Mouse (Mus musculus) embryonic fibroblast, embryonic 13.5 days (primary cell): ENCODE measurements around the gene Wbp2. TPM values are rescaled to one million over a fixed set of nuclear protein-coding genes. Genes with fewer than 3 reads are reported as not detected.

ENCODE experiments used
- H3K27ac ChIP-seq: 2 replicates; pipeline ENCODE4 v1.5.1; 2012; ENCODE audit warnings: low read length, control low read depth, inconsistent platforms; ENCODE audit not compliant: insufficient read depth
- H3K4me1 ChIP-seq: 2 replicates; pipeline ENCODE4 v1.6.1; 2011; ENCODE audit warnings: low read length; ENCODE audit not compliant: control insufficient read depth, insufficient read depth
- H3K4me3 ChIP-seq: 2 replicates; pipeline ENCODE4 v1.5.1; 2011; ENCODE audit warnings: mild to moderate bottlenecking, control low read depth, low read length; ENCODE audit not compliant: insufficient read depth
- CTCF ChIP-seq: IDR thresholded peaks from 2 replicates; pipeline ENCODE4 v1.5.1; 2011; ENCODE audit warnings: mild to moderate bottlenecking, control low read depth, low read length, moderate library complexity, borderline replicate concordance; ENCODE audit not compliant: insufficient read depth
- POLR2A ChIP-seq: IDR thresholded peaks from 2 replicates; pipeline ENCODE4 v1.6.1; 2011; ENCODE audit warnings: low read depth, mild to moderate bottlenecking, control low read depth, low read length, moderate library complexity
- polyA plus RNA-seq: library from polyadenylated mRNA; stranded (reverse); fragments of >200 nt; gene quantifications from 2 replicates; pipeline ENCODE4 v1.2.4, GENCODE M21; 2011; ENCODE audit warnings: low read depth; ENCODE audit not compliant: missing spikeins, insufficient read length

The Wbp2 gene
- polyA plus RNA-seq, 1 experiment = 55.1 TPM

DNA sequence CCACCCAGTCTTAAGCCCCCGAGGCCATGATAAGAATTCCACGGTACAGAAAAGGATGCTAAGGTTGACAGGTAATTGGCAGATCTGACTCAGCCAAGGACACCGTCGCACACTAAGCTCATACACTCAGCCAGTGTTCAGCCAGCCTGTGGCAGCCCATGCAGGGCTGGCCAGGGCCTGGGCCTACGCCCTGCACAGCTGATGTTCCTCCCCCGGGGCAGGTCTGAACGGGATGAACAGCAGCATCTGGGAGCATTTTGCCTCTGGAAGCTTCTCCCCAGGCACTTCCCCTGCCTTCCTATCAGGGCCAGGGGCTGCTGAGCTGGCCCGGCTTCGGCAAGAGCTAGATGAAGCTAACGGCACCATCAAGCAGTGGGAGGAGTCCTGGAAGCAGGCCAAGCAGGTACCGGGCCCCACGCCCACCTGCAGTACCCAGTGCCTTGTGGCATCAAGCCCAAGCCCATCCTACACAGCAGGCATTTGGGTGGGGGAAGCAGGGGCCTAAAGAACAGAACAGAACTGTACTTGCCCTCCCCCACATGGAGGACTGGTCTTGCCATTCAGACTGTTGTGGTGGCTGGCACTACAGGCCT, 28.7 kb downstream of the Wbp2 start:
- H3K4me1 ChIP-seq = no peaks in the 10 kb centered on the region
- no peak overlapping the region for H3K4me3 ChIP-seq
- TF ChIP-seq CTCF = no peak
- no peak for TF ChIP-seq POLR2A
- H3K27ac ChIP-seq = no peak overlapping the region

DNA sequence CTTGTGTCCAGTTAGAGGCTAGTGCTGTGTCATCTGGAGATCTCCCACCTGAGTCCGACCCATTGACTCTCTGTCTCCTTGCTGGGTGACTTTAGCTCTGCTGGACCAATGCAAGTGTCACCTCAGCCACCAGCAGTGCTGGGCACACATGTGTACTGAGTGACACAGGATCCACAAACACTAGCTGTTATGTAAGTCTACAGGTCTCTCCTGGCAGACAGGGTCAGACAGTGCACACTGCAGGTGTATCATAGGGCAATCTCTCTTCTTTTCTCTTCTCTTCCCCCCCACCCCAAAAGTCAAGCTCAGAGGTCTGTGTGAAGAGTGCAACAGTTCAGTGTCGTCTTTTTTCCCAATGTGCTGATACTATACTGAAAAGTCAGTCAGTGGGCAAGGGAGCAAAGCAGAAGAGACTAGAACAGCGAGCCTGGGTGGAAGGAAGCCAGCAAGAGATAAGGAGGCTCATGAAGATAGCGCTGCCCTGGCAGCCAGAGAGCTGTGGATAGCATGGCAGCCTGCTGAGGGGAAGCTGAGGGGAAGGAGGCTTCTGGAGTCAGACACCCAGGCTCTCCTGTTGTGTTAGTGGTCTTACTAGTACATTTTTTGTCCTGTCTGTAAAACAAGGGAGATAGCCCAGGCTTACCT, 29.4 kb downstream of the Wbp2 start:
- TF ChIP-seq POLR2A (no peak), CTCF (no peak)
- Histone ChIP-seq H3K4me3 (no peak overlapping the region), H3K27ac (no peak overlapping the region), H3K4me1 (no peaks in the 10 kb centered on the region)

DNA sequence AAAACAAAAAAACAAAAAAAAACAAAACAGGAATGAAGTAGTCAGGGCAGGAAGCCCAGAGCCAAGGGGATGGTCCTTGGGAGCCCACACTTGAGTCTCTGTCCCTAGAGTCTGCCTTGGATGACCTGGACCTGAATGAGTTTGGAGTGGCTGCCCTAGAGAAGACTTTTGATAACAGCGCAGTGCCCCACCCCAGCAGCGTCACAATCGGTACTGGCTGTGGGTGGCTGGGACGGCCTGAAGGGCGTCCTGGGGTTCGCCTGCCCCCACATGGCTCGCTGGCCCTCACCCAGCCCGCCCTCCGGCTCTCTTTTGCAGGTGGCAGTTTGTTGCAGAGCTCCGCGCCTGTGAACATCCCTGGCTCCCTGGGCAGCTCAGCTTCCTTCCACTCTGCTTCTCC, 30.9 kb downstream of the Wbp2 start:
- no peaks in the 10 kb centered on the region for H3K4me1 ChIP-seq
- no peak overlapping the region for H3K27ac ChIP-seq
- H3K4me3 ChIP-seq = no peak overlapping the region
- no peak for TF ChIP-seq POLR2A
- TF ChIP-seq CTCF = no peak

DNA sequence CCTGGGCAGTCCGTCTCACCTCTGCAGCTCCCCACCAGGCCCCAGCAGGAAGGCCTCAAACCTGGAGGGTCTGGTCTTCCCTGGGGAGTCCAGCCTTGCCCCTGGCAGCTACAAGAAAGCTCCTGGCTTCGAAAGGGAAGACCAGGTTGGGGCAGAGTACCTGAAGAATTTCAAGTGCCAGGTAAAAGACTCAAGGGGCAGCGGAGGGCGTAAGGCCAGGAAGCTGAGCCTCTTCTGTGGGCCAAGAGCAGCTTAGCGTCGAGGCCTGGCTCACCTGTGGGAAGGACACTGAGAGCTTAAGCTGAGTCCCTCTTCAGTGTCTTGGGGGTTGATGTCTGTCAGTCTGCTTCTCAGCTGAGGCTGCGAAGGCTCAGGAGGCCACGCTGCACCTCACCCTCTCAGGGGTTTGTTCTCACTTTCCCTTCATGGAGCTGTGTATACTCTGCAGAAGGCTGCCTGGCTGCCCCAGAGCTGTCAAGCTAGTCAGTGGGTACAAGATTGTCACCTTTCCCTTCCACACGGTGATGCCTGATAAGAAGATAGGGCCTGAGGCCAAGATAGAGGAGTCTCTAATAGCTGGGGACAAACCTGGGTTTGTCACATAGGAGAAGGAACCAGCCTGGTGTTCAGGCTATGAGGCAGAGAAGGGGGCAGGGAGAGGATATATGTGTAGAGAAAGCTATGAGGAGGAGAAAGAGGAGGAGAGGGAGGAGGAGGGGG, 33.1 kb downstream of the Wbp2 start:
- TF ChIP-seq POLR2A (no peak), CTCF (no peak)
- Histone ChIP-seq H3K4me3 (no peak overlapping the region), H3K4me1 (no peaks in the 10 kb centered on the region), H3K27ac (no peak overlapping the region)

DNA sequence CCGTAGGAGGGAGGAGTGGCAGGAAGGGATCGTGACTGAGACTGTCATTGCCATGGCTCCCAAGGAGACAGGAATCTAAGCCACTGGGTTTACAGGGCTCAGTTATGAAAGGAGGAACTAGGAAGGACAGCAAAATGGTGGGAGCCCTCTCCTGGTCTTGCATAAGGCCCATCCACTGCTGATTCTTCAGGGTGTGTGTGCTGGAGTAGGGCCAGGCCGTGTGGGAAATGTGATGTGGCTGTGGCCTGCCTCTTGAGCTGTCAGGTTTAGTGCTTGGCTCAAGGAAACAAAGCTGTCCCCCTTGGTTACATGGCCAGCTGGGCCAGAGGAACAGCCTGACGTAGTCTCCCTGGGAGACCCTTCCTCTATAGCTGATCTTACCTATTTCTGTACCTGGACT, 36.6 kb downstream of the Wbp2 start:
- Histone ChIP-seq H3K27ac (no peak overlapping the region), H3K4me1 (no peaks in the 10 kb centered on the region), H3K4me3 (no peak overlapping the region)
- no peak for TF ChIP-seq CTCF
- TF ChIP-seq POLR2A = no peak

DNA sequence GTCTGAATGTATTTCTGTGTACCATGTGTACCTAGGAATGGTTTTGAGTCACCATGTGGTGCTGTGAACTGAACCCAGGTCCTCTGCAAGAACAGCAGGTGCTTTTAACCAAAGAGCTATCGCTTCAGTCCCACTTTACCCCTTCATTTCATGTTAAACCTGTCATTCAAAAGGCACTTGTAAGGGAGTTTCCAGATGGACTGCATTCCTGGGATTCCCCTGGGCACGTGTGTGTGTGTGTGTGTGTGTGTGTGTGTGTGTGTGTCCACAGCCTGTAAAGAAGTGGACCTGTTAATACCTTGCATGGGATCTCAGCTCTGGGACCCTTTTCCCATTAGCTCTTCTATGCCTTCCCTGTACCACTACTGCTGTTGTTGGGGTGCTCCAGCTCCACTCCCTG, 37.2 kb downstream of the Wbp2 start:
- H3K4me1 ChIP-seq = no peaks in the 10 kb centered on the region
- TF ChIP-seq POLR2A (no peak), CTCF (no peak)

DNA sequence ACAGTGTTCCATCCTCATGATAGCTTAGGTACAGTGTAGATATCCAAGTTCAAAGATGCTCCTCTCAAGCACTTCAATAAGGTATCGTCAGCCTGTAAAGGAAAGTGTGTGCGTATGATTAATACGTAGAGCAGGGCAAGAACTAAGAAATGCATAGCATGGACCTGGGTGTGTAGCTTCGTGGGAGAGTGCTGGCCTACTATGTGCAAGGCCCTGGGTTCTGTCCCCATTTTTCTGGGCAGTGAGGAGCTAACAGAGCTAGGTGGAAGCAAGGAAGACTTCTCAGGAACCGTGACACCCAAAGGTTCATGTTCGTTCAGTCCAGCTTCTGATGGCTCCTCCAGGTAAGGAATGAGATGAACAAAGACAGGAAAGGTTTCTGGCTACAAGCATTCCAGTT, 41.6 kb downstream of the Wbp2 start:
- Histone ChIP-seq H3K27ac (no peak overlapping the region), H3K4me1 (peaks cover 3% of the 10 kb centered on the region), H3K4me3 (no peak overlapping the region)
- TF ChIP-seq POLR2A (no peak), CTCF (no peak)

More for the DNA sequence above, 37.2 kb downstream of the Wbp2 start:
- Histone ChIP-seq H3K4me3 (no peak overlapping the region), H3K27ac (no peak overlapping the region)

DNA sequence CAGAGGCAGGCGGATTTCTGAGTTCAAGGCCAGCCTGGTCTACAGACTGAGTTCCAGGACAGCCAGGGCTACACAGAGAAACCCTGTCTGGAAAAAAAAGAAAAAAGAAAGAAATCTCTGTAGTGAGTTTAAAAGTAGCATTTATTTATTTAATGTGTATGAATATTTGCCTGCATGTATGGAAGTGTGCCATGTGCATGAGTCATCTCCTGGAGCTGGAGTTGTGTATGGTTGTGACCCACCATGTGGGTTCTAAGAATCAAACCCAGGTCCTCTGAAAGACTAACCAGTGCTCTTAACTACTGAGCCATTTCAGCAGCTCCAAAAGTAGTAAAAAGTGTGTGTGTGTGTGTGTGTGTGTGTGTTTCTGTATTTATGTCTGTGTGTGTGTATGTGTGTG, 43.5 kb downstream of the Wbp2 start:
- TF ChIP-seq CTCF (no peak), POLR2A (no peak)
- H3K4me3 ChIP-seq = no peak overlapping the region
- peaks cover 3% of the 10 kb centered on the region for H3K4me1 ChIP-seq
- H3K27ac ChIP-seq = no peak overlapping the region

DNA sequence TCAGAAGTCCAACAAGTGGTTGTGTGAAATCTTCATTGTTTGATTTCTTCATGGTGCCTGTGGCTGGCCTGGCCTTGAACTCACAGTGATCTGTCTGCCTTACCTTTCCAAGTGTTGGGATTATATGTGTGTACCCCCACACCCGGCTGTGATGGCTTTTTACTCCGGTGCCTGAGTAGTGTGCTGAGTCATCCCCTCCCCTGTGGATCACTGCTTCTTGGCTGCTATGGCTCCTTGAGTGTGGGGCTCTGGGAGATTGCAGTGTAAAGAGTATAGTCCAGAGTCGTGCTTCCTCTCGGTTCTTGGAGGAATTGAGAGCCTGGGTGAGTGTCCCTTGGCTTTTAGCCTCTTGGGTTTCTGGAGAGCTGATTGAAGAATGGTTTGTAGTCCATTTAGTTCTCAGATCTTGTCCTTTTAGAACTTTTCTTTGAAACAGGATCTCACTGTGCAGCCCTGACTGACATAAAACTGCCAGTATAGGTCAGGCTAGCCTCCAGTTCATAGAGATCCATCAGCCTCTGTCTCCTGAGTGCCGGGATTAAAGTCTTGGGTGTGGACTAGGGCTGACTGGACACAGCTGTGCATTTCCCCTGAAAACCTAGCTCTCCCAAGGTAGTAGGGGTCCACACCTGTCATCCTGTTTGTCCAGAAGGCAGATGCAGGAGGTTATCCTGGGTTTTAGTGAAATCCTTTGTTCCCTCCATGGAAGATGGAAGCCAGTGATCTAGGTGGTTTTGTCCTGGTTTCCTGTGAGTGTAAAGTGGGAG, 44.2 kb downstream of the Wbp2 start:
- H3K4me3 ChIP-seq = no peak overlapping the region
- peaks cover 3% of the 10 kb centered on the region for H3K4me1 ChIP-seq
- peak overlapping the region; percentile 22; the same call in 1 of the 2 replicates for H3K27ac ChIP-seq
- no peak for TF ChIP-seq CTCF
- TF ChIP-seq POLR2A = no peak

DNA sequence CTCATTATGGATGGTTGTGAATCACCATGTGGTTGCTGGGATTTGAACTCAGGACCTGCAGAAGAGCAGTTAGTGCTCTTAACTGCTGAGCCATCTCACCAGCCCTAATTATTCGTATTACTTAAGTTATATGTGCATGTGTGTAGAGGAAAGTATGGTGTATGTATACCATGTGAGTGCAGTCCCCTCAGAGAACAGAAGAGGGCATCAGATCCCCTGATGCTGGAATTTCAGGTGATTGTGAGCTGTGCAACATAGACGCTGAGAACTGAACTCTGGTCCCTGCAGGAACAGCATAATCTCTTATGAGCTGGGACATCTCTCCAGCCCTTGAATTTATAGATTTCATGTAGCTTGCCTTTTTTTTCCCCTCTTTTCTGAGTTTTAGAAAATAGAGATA, 45.0 kb downstream of the Wbp2 start:
- TF ChIP-seq POLR2A = no peak
- no peak for TF ChIP-seq CTCF
- H3K4me3 ChIP-seq = no peak overlapping the region

More for the DNA sequence above, 45.0 kb downstream of the Wbp2 start:
- no peak overlapping the region for H3K27ac ChIP-seq
- H3K4me1 ChIP-seq = peaks cover 3% of the 10 kb centered on the region
